Mouse (Mus musculus) megakaryocyte, embryonic 14.5 days (primary cell): ENCODE data around the gene Slc22a23. TPM values are rescaled to one million over a fixed set of nuclear protein-coding genes. Genes with fewer than 3 reads are reported as not detected.
A peak's percentile ranks its signal among the peaks of the same experiment; 100 is the strongest.

Experiments used
- H3K27me3 ChIP-seq: replicated peaks from 2 replicates; pipeline ENCODE3; 2012; ENCODE audit warnings: inconsistent platforms
- H3K36me3 ChIP-seq: replicated peaks from 2 replicates; pipeline ENCODE3; 2012; ENCODE audit warnings: low read length, inconsistent platforms, mixed read lengths
- H3K4me1 ChIP-seq: 2 replicates; pipeline ENCODE4 v1.6.1; 2012; ENCODE audit warnings: inconsistent platforms
- H3K4me3 ChIP-seq: replicated peaks from 2 replicates; pipeline ENCODE3; 2012; ENCODE audit warnings: moderate library complexity, mild to moderate bottlenecking, inconsistent platforms
- H3K9me3 ChIP-seq: 2 replicates; pipeline ENCODE4 v1.6.1; 2012; ENCODE audit warnings: inconsistent platforms
- FLI1 ChIP-seq: IDR thresholded peaks from 2 replicates; pipeline ENCODE4 v1.6.1; 2012; ENCODE audit warnings: low read length, inconsistent platforms, mixed read lengths
- GATA1 ChIP-seq: IDR thresholded peaks from 3 replicates; pipeline ENCODE4 v1.6.1; 2012; ENCODE audit warnings: mixed read lengths, low read length, inconsistent platforms, borderline replicate concordance
- polyA plus RNA-seq: library from polyadenylated mRNA; stranded (reverse); fragments of >175 nt; gene quantifications from 2 replicates; pipeline ENCODE4 v1.2.3, GENCODE M21; 2012; ENCODE audit warnings: low replicate concordance; ENCODE audit not compliant: insufficient read depth

The Slc22a23 gene
- polyA plus RNA-seq, 1 experiment, result 33.9 TPM

- Histone ChIP-seq H3K9me3 (no peaks in the 10 kb centered on the region), H3K4me1 (peaks cover 44% of the 10 kb centered on the region), H3K36me3 (no peaks in the 10 kb centered on the region), H3K27me3 (peaks cover 75% of the 10 kb centered on the region), H3K4me3 (peak overlapping the region; percentile 94)
- TF ChIP-seq GATA1 (no peak), FLI1 (no peak)
Measured at GRCm38 (mm10) chr13:34131011-34131707, 213.8 kb downstream of the Slc22a23 start.

GRCm38 (mm10) chr13:34130226-34130731 lies 214.7 kb downstream of the Slc22a23 start, which contains the start of gene Tubb2b:
Tubb2b (minus strand) TSS chr13:34130466.
- Histone ChIP-seq H3K27me3 (peaks cover 72% of the 10 kb centered on the region), H3K9me3 (no peaks in the 10 kb centered on the region), H3K4me3 (peak within 1 kb of the TSS; percentile 94), H3K4me1 (peaks cover 44% of the 10 kb centered on the region), H3K36me3 (no peaks in the 10 kb centered on the region)
- no peak for TF ChIP-seq GATA1

- no peak for TF ChIP-seq FLI1
- TF ChIP-seq GATA1, result no peak
Measured at GRCm38 (mm10) chr13:34129485-34130225, 215.3 kb downstream of the Slc22a23 start.

More at GRCm38 (mm10) chr13:34129485-34130225, 215.3 kb downstream of the Slc22a23 start:
- H3K27me3 ChIP-seq, result peaks cover 67% of the 10 kb centered on the region
- peaks cover 44% of the 10 kb centered on the region for H3K4me1 ChIP-seq
- H3K9me3 ChIP-seq, result no peaks in the 10 kb centered on the region
- H3K4me3 ChIP-seq, result peak overlapping the region; percentile 94
- no peaks in the 10 kb centered on the region for H3K36me3 ChIP-seq

Other genes with a start within 250 kb of the Slc22a23 start
- gene Tubb2b, start 214.7 kb downstream of the Slc22a23 start, polyA plus RNA-seq, result 11.0 and 15.6 TPM in 2 replicates
- gene Psmg4, start 182.2 kb downstream of the Slc22a23 start, polyA plus RNA-seq, result 32.8 and 36.0 TPM in 2 replicates